Mouse (Mus musculus) macrophage (primary cell): ENCODE data around the gene Ptprt. TPM values are rescaled to one million over a fixed set of nuclear protein-coding genes. Genes with fewer than 3 reads are reported as not detected.
A peak's percentile ranks its signal among the peaks of the same experiment; 100 is the strongest.
"Not testable (repeated sequence)": the region's sequence is repeated elsewhere in the genome, so short reads cannot be mapped to it uniquely, and the experiment has no call there.

Experiments used
- H3K27ac ChIP-seq: fragments of 350-480 bp; formaldehyde crosslinking; 2 replicates; pipeline ENCODE4 v1.9.0; 2021
- H3K36me3 ChIP-seq: fragments of 350-480 bp; formaldehyde crosslinking; 2 replicates; pipeline ENCODE4 v1.9.0; 2021; ENCODE audit errors: inconsistent target
- H3K4me3 ChIP-seq: fragments of 350-480 bp; formaldehyde crosslinking; 2 replicates; pipeline ENCODE4 v1.9.0; 2021; ENCODE audit errors: inconsistent target
- H3K79me2 ChIP-seq: fragments of 350-480 bp; formaldehyde crosslinking; 2 replicates; pipeline ENCODE4 v1.9.0; 2021; ENCODE audit errors: inconsistent target
- WGBS: methylation state at CpG from one replicate; pipeline ENCODE4 v1.1.7; 2026; ENCODE audit warnings: inconsistent platforms; ENCODE audit not compliant: missing documents; 5-methylcytosine and 5-hydroxymethylcytosine counted together
- polyA plus RNA-seq: library from polyadenylated mRNA; stranded (reverse); fragments of 250-400 nt; gene quantifications from 3 replicates; pipeline ENCODE4 v1.2.4, GENCODE M21; 2018; ENCODE audit warnings: inconsistent platforms

The Ptprt gene
- polyA plus RNA-seq, 1 experiment from 2014 or later, result not detected

DNA sequence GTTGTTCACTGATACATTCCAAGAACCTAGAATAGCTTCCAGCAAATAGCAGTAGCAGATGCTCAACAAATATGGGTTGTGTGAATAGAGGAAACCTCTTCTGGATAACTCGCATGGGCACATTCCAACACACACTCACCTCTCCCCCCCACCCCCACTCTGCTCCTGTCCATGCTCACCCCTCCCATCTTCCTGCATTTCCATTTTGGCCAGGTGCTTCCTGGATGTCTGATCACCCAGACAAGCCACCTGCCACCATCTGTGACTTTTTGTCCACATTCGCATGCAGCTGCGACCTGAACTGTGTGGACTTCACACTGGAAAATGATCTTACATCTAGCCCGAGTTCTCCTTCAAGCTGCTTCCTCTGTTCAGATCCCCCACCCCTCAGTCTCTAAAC, 1115.5 kb downstream of the Ptprt start:
- no peak overlapping the region for H3K27ac ChIP-seq
- H3K4me3 ChIP-seq, result no peak overlapping the region
- 80% methylated on average over 4 of the region's 4 CpGs for WGBS
- no peaks in the 10 kb centered on the region for H3K36me3 ChIP-seq
- H3K79me2 ChIP-seq, result no peaks in the 10 kb centered on the region

DNA sequence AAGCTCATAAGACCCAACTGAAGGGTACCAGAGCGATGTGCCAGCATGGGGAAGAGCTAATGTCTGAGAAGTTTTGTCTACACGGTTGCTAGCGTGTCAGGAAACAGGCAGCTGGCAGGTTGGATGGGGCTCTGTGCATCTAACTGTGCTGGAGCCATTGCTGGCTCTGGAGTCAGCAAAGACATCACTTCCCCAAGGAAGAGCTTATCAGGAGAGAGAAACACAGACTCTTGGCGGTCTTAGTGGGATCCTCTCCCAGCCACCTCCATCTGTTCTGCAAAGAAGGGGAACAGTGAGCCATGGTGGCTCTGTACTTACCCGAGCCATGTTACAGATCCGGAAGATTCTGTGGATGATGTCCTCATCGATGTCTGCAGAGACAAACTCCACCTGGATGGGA, 1126.8 kb downstream of the Ptprt start:
- no peaks in the 10 kb centered on the region for H3K79me2 ChIP-seq
- no peak overlapping the region for H3K27ac ChIP-seq
- H3K4me3 ChIP-seq, result no peak overlapping the region
- H3K36me3 ChIP-seq, result no peaks in the 10 kb centered on the region
- WGBS, result 88% methylated on average over 7 of the region's 7 CpGs

DNA sequence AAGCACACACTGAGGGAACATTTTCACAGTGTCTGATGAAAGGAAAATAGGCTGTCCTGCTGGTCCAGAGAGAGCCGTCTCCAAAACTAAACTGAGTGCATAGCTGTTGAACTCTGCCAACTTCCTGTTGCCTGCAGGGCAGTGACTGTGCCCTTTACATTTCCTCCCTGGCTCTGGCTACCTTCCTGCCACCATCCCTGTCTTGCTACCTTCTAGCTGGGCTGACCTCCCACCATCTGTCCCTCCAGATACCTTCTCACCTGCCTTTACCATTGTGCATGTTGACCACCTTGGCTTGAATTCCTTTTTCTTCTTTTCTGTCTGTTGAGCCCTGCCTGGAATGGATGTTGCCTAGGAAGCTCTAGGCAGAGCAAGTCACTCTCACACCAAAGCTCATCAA, 1133.8 kb downstream of the Ptprt start:
- WGBS, result 7% methylated on average over 1 of the region's 1 CpGs
- Histone ChIP-seq H3K4me3 (no peak overlapping the region), H3K27ac (no peak overlapping the region)

DNA sequence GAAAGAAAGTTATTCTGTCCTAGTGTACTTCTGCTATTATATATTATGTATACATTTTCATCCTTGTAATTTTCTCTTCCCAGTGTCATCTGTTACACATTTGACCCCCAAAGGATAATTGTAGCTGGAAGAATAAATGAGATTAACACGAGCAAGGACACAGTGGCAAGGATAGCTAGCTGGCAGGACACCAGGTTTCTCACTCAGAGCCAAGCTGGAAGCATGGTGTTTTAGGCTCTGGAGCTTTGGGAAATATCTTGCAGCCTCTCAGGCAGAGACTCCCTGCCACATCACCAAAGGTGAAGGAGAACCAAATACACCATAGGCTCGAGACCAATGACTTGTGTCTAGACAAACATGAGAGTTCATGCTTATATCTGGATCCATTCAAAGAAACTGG, 1141.3 kb downstream of the Ptprt start:
- WGBS, result 84% methylated on average over 2 of the region's 2 CpGs
- Histone ChIP-seq H3K36me3 (no peaks in the 10 kb centered on the region), H3K79me2 (no peaks in the 10 kb centered on the region), H3K4me3 (no peak overlapping the region), H3K27ac (no peak overlapping the region)

More for the DNA sequence above, 1133.8 kb downstream of the Ptprt start:
- Histone ChIP-seq H3K79me2 (no peaks in the 10 kb centered on the region), H3K36me3 (no peaks in the 10 kb centered on the region)

DNA sequence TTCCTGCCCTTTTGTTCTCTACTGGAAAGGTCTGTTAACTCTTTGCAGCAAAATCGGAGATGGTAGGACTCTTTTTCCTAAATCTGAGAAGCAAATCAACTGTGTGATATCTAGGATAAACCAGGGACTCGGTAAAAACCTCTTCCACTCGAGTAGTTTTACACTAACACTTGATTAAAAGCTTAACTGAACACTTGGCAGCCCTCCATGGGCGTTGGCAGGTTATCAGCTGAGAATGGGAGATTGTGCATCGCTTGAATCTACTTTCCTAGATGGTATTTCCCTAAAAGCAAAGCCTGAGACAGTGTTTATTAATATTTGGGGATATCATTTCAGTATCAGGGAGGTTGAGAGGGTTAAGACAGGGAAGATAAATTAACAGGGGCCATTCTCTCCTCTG, 1144.0 kb downstream of the Ptprt start:
- H3K27ac ChIP-seq, result no peak overlapping the region
- no peaks in the 10 kb centered on the region for H3K36me3 ChIP-seq
- WGBS, result 59% methylated on average over 5 of the region's 5 CpGs
- H3K79me2 ChIP-seq, result no peaks in the 10 kb centered on the region
- H3K4me3 ChIP-seq, result no peak overlapping the region

DNA sequence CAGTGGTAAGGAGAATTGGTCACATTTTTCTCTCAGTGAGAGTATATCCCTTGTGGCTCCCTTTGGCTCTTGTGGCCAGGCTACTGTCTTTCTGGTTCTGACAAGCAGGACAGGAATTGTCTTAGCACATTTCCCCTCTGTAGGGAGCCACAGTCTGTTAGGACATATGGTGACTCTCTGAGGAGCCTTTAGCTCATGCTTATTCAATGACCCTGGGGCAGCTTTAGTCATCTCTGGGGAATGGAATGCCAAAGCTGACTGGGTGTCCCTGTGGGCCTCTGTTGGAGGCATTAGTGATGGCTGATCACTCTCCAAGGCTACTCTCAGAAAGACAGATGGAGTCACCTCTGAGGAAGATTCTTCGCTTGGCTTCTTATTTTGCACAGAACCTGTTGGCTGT, 1147.7 kb downstream of the Ptprt start:
- Histone ChIP-seq H3K27ac (no peak overlapping the region), H3K36me3 (no peaks in the 10 kb centered on the region), H3K79me2 (no peaks in the 10 kb centered on the region), H3K4me3 (no peak overlapping the region)
- WGBS, result 89% methylated on average over 1 of the region's 1 CpGs

DNA sequence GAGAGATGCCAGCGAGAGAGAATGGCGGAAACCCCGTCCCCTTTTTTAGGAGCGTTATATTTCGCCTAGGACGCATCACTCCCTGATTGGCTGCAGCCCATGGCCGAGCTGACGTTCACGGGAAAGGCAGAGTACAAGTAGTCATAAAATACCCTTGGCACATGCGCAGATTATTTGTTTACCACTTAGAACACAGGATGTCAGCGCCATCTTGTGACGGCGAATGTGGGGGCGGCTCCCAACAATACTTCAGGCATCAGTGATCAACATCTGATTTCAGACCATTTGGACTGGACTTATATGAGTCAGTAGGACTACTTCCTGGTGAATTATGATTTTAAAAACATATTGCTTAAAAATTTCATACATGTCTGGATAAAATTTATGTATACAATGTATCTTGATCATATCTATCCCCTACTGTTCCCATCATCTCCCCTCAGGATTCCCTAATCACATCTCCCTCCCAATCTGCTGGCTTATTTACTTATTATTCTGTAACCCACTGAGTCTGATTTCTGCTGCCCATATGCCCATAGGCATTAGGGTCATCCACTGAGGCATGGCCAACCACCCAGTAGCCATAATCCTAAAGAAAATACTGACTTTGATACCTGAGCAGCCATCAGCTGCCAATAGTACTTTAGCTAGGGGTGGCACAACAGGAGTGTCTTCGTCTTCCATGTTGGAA, 1148.9 kb downstream of the Ptprt start:
- WGBS, result 18% methylated on average over 5 of the region's 15 CpGs

DNA sequence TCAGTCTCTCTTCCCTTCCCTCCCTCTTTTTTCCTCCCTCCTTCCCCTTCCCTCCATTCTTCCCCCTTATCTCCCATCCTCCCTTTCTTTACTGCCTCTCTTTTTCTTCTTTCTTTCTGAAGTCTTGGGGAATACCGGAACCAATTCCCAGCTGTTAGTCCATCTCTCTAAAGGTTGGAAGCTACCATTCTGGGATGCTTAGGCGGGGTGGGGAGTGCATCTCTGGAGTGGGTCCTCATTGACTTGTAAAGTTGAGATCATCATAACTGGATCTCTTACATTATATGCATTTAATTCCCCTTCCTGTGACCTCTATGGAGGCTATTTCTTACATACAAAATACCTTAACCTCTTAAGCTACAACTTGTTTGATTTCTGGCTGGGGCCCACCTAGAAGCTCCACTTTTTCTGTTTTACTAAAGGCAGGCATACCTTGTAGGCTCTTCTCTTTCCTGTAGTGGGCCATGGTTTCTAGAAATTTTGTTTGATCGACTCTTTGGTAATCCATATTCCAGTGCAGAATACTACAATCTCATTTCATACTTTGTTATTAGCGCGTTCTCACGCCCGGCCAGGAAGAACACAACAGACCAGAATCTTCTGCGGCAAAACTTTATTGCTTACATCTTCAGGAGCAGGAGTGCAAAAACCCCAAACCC, 1149.7 kb downstream of the Ptprt start:
- Histone ChIP-seq H3K27ac (no peak overlapping the region), H3K36me3 (no peaks in the 10 kb centered on the region), H3K4me3 (peak overlapping the region; percentile 7; the same call in 1 of the 2 replicates), H3K79me2 (no peaks in the 10 kb centered on the region)
- WGBS, result 15% methylated on average over 7 of the region's 8 CpGs

More for the DNA sequence above, 1148.9 kb downstream of the Ptprt start:
- not testable (repeated sequence) for H3K4me3 ChIP-seq, H3K36me3 ChIP-seq, H3K27ac ChIP-seq, H3K79me2 ChIP-seq

DNA sequence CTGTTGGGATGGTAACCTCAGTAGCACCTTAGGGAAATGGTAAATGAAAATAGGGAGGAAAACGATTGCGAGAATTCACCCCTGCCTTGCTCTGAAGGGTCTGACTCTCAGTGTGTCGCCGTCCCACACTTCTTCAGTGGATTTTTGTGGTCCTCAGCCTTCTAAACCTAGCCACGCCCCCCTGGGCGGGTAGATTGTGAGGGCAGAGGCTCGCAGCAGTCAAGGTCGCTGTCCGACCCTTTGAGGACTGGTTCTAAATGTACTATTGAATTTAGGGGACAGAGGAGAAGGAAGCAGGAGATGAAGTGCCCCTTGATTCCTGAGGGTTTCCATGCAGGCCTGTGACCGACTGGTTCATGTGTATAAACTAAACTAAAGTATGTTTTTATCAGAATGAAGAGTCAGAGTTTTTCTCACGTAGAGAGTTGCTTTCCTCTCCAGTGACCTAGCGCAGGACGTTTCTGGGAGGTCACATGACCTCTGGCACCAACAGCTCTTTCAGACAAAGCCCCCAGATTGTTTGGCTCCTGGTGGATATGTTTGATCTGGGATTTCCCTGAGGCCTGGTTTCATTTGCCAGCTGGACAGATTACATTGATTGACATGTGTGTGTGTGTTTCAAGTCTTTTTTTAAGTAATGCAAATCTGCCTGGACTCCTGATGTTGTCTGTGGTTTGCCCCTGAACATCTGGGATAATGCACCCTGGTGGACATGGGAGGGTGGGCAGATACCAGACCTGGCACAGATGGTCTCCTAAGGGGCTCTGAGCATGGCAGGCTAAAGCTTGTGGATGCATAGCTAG, 1161.6 kb downstream of the Ptprt start:
- no peak overlapping the region for H3K27ac ChIP-seq
- H3K79me2 ChIP-seq, result no peaks in the 10 kb centered on the region
- WGBS, result 12% methylated on average over 13 of the region's 13 CpGs
- no peaks in the 10 kb centered on the region for H3K36me3 ChIP-seq
- no peak overlapping the region for H3K4me3 ChIP-seq

DNA sequence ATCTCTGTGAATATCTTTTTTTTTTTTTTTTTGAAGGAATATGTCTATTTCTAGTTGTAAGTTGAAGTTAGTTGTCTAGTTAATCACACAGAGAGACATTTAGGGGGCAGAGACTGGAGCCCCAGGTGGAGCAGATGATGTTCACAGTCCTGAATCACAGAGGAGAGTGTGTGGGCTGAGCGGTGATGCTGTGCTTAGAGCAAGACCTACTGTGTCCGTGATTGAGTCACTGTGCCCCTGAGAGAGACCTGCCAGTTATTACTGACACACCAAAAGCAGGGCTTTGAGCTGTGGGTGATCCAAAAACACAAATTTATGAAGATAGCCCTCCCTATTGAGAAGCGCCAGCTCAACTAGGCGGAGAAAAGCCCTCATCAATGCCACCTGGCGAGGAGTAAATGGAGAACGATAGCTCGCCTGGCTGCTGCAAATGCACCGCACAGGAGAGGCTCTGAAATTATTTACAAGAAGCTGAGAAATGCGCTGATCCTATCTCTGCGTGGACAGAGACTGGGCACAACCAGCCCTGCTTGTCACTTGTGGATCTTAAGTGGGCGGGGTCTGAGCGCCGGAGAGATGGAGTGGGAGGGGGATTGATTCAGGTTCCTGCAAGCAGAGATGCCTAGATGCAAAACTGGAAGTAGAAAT, 1162.4 kb downstream of the Ptprt start:
- Histone ChIP-seq H3K79me2 (no peaks in the 10 kb centered on the region), H3K36me3 (no peaks in the 10 kb centered on the region), H3K4me3 (no peak overlapping the region), H3K27ac (no peak overlapping the region)
- WGBS, result 27% methylated on average over 13 of the region's 13 CpGs

DNA sequence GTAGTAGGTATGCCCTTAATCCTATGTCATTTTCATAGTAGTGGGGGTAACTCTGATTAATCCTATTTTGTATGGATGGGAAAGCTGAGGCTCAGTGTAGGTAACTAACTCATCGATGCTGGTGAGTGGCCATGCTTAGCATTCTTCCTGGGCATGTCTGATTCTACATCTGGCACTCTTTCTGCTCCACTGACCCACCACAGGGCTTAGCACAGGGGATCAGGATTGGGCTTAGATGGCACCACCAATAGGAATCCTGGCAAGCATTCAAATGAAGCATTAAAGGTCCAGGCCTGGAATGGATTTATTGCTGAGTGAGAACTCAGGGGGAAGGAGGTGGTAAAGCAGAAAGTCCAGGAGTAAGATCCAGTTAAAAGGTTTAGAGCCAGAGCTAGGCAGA, 1179.2 kb downstream of the Ptprt start:
- Histone ChIP-seq H3K4me3 (no peak overlapping the region), H3K27ac (no peak overlapping the region), H3K36me3 (no peaks in the 10 kb centered on the region), H3K79me2 (no peaks in the 10 kb centered on the region)
- 86% methylated on average over 1 of the region's 1 CpGs for WGBS

DNA sequence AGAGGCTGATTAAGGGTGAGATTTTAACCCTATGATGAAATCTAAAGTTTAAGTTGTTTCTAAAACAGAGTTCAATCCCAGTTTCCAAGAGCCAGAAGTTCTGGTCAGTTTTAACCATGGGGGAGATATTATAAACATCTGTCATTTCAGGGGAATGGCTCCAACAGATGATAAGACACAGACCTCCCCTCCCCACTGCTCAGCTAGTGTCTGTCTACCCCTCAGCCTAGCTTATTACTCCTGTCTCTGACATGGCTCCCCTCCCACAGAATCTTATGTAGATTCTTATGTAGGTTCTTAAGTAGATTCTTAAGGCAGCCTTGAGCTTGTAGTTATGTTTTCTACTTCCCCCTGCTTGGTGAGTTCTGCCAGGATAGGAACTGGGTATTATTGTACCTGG, 1180.5 kb downstream of the Ptprt start:
- Histone ChIP-seq H3K79me2 (no peaks in the 10 kb centered on the region), H3K36me3 (no peaks in the 10 kb centered on the region), H3K27ac (no peak overlapping the region), H3K4me3 (no peak overlapping the region)
